Mouse (Mus musculus) mouse embryonic stem cell (cell line): Measurements from ENCODE around the gene Npff.

Experiments
- in situ Hi-C, 2 experiments: fragments of 300-500 bp; cut with MboI; formaldehyde crosslinking; loops; 1 replicate in 1 of 2; 3 replicates in 1 of 2; pipeline ENCODE4 v1.14.3; 2019 to 2020; ENCODE audit warnings: low sequenced_read_pairs in 2 of 2, low pct_unique_long_range_greater_than_20kb in 1 of 2, mixed read lengths in 1 of 2; ENCODE audit not compliant: unreplicated experiment in 1 of 2

The Npff gene

DNA sequence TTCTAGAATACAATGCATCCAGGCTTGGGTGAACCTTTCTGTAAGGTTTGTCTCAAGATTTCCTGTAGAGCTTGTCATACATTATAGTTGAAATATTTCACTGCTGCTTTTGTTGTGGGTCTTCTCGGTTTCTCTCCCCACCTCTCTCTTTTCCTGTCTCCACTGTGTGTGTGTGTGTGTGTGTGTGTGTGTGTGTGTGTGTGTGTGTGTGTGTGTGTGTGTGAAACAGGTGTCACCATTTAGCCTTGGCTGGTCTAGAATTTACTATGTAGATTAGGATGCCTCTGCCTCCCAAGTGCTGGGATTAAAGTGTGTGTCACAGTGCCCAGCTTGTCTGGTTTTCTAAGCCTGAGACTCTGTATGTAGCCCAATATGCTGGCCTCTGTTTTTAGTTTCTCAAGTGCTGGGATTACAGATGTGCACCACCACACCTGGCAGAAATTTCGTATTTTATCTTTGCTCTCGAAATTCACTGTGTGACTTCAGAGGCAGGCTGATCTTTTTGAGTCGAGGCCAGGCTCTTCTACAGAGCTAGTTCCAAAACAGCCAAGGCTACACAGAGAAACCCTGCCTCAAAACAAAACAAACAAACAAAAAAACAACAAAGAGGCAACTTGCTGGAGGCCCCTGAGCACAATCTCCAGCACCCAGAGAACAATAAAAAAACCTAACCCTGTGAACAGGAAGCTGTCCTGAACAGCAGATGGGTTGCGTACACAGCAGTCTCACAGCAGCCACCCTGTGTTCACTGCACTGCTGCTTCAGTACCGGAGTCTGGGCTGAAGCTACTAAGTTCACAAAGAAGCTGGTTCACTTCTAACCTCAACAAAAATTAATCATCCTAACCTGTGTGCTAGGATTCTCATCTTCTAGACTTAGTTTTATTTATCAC is 1.6 kb upstream of the Npff start:
- in situ Hi-C loops = no loop called here

DNA sequence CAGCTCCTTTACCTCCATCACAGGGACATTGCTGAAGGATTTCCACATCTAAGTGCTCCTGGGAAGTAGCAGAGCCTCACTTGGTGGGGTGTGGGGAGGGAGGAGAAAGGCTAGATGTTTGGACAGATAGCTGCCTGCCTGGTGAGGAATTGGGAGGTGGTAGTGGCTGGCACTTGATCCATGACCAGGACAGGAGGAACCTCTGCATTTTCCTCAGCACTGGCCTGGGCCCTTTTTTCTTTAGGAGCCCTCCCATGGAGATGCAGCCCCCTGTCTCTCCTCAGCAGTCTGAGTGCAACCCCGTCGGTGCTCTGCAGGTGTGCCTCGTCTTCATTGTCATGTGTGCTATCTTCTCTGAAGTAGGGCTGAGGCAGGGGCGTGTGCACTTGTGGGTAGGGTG is 3.3 kb downstream of the Npff start:
- in situ Hi-C loops = no loop called here

DNA sequence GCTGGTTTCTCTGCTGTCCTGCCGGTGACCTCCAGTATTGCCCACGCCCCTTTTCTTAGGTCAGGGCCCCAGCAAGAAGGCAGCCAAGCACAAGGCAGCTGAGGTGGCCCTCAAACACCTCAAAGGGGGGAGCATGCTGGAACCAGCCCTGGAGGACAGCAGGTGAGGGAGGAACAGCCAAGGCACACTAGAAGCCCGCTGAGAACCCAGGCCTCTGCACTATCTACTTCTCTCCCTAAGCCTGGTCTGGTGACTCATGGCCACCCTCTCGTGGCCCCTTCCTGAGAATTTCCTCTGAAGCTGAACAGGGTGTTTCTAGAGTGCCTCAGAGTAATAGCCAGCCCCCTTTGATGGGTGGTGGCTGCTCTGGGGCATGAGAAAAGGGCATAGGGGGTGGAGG is 4.3 kb downstream of the Npff start:
- in situ Hi-C loops = no loop called here

DNA sequence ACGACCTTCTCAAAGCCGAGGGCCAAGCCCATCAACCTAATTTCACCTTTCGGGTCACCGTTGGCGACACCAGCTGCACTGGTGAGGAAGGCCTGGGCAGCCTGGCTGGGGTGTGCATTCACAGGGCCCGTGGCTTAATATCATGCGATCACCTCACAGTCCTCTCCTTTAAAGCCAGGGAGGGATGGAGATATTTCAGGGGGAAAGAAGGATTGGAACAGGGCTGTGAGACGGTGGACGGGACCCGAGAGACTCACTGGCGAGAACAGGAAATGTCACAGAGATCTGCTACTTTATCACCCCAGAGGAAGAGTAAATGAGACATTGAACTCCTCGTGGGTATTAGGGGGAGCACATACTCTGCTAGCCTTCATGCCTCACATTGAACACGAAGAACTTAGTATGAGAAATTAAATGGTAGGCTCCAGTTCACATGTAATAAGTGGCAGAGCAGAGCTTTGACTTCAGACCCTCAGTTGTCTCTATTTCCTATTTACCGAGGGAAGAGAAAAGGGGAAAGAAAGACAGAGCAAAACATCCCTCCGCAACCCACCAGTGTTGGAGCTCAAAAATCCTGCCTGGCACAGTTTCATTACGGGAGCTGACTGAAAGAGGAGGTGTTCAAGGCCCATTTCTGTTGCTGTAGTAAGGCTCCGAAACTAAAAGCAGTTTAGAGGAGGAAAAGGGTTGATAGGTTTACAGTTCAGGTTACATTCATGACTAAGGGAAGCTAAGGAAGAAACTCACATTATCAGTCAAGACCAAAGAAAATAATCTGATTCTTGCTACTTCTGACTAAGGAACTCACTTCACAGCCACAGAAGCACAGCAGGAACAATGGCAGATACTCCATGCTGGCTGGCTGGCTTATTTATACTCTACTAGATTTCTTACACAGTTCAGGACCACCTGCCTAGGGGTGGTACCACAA is 5.3 kb downstream of the Npff start:
- in situ Hi-C loops = no loop called here

DNA sequence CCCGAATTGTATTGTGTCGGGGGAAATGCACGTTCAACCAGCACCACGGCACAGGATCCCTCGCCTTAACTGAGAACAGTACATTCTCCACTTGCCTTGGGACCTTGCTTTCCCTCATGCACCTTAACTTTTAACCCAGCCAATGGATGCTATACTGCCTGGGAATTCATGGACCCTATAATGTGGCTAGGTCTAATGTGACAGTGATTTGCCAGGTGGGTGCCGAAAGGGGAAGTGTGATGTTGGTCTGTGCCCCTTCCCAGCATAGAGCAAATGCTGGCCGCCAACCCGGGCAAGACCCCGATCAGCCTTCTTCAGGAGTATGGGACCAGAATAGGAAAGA is 5.9 kb downstream of the Npff start:
- in situ Hi-C loops = no loop called here

DNA sequence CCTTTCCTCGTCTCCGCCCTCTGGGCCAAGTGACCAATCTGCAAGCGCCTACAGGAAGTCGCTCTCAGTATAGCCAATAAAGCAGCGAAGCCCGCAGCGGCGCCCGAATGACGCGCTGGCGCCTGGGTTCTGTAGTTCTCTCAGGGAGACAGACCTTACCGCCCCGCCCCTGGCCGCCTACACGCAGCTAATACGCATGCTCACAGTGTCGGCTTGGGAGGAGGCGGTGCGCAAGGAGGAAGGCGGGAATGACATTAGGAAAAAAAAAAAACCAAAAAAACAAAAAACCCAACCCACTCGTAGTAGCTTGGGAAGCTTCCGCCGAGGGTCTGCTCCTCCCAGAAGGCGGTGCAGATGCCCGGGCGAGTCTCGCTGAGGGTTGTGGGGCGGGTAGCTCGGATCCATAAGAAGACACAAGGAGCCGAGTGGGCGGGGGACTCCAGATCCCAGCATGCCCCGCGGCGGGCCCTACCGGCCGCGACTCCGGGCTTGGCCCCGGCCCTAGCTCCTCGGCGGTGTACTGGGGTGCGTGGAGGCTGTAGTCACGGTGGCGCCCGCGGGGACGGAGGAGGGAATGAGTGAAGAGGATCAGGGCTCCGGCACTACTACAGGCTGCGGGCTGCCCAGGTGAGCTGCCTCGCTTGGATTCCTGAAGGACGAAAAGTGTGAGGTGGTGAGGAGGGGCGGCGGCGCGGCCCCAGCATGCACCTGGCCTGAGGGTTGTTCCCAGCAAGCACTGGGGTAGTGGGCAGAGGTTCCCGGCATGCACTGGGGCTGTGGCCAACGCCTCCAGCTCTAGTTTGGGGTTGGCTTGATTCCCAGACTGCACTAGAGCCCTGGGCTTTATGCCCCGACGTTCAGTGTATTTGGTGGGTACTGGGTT is 6.5 kb downstream of the Npff start, which contains the start of gene Tarbp2:
Tarbp2 (plus strand) TSS at position 217 of the 883 bp plus-strand sequence.
- in situ Hi-C loops = no loop called here

DNA sequence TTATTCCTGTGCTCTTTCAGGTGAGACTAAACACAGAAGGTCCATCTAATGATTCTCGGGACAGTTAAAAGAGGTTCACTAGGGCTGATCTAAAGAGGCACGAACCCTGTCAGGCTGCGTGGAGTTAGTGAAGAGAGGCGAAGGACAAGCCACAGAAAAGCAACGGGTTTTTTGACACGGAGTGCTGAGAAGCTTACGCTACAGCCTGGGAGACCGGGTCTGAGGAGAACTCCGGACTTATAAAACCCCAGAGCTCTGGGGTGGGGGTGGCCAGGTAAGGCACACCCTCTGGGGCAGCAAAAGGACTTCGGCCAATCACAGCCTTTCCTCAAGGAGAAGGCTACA is 7.1 kb downstream of the Npff start:
- in situ Hi-C loops = no loop called here

DNA sequence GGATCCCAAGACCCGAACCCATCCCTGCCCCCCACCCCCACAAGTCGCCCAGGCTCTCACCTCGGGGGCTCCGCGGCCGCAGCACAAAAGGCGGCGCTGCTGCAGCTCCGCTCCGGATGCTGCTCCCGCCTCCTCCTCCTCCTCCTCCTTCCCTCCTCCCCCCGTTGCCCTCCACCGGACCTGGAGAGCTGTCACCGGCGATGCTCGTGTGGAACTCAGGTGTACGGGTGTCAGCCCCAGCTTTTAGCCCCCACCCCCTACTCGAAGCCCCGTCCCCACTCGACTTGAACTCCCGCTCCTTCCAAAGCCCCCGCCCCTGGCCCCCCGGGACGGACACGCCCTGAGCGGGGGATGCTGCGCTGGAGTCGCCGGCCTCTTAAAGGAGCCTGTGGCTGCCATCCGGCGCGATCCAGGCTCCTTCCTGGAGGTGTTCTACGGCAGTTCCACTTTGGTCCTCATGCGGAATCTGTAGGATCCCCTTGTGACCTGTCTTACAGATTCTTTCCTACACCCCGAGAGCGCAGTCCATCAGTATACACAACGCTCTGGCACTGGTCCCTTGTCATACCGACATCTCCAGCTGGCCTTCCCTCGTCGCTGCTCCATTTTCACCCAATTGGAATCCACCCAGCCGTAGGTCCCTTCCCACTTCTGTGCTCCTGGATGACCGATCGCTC is 7.9 kb downstream of the Npff start, which contains the start of gene Map3k12:
Map3k12 (minus strand) TSS at position 337 of the 677 bp plus-strand sequence.
- in situ Hi-C loops = no loop called here

DNA sequence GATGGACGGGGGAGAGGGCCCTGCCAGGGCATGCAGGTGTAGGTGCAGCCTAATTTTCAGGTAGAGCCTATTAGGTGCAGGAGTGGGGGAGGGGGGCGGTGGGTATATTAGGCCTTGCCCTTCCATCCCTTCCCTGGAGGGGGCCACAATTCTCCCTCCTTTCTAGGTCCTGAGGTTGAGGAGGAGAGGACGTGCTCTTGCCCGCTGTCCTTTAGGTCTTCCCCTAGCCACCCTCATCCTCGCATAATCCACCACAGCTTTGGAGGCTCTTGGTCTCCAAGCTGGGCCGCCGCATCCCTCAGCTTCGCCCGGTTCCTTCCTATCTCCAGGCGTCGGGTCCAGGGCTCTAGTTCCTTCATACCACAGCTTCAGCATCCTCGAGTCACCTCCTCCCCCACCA is 8.4 kb downstream of the Npff start:
- in situ Hi-C loops = no loop called here

DNA sequence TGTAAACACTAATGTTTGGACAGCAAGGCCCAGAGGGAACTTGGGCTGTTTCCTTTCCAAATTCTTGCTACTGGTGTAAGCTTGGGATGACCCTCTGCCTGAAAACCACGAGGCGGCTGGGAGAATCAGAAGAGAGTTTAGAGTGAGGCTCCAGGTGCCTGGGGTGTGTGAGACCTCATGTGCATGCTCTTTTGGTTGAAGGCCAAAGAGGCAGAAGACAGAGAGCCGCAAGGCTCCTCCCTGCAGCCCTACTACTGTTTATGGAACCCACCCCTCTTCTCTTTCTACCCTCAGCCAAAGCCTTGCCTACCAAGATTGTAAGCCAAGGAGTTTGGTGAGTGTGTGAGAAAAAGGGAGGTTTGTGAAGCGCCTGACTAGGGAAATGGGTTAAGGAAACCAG is 9.0 kb downstream of the Npff start:
- in situ Hi-C loops = no loop called here

DNA sequence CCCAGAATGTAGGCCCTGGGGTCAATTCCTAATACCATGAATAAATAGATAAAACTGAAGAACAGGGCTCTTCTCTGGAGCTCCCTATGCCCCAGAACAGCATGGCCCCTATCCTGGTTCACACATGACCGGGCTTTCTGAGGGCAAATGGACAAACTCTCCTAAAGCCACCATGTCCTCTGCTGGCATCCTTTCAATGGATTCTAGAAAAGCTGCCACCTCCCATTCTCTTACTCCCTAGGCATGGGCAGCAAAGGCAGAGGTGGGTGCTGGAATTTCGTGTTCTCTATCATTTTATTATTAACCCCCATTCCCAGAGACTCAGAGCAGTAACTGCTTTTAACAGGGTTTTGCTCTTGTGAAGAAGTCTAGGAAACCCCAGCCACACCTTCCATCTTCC is 9.5 kb downstream of the Npff start:
- in situ Hi-C loops = no loop called here

DNA sequence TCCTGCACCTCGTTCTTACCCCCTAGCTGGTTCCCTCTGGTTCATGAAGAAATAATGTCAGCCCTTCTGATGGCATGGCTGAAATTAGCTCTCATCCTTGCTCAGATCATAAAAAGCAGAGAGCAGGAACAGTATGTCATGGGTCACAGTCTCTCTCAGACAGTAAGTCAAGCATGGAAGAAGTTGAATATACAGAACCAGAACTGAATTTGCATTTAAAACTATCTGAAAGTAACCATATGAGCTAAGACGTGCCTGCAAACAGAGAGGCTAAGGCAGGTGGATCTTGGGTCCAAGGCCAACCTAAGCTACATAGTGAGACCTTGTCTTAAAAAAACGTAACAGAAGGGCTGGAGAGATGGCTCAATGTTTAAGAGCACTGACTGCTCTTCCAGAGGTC is 11.7 kb downstream of the Npff start:
- in situ Hi-C loops = no loop called here

DNA sequence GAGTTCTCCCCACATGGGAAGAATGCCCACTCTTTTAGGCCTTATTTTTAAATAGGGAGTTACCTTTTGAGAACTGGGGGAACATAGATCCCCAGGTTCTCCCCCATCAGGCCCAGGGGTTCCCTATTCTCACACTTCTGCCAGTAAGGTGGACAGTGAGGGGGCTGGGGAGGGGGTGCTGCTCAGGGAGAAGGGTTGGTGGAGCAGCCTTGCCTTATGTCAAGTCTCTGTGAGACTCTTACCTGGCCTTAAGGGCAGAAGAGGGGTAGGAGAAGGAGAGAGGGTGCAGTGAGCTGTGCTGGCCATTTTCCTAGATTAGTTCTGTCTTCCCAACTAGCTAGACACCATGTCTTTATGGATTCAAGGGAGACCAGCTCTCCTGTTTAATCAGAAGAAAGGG is 12.3 kb downstream of the Npff start:
- in situ Hi-C loops = no loop called here

DNA sequence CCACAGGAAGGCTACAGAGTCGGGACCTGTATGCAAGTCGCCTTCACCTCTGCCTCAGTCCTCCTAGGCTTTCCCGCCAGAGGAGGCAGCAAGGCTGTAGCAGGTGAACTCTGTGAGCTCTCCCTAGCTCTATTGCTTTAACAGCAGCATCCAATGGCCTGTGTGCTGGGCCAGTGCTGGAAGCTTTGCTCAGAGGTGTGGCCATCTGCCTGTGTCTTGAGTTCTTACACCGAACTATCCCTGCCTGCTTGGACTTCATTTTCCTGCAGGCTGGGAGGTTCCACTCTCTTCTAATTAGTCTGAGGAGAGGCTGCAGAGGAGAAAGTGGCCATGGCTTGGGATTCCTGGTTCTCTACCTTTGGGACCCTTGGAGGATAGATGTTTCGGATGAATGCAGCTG is 12.7 kb downstream of the Npff start:
- in situ Hi-C loops = no loop called here

DNA sequence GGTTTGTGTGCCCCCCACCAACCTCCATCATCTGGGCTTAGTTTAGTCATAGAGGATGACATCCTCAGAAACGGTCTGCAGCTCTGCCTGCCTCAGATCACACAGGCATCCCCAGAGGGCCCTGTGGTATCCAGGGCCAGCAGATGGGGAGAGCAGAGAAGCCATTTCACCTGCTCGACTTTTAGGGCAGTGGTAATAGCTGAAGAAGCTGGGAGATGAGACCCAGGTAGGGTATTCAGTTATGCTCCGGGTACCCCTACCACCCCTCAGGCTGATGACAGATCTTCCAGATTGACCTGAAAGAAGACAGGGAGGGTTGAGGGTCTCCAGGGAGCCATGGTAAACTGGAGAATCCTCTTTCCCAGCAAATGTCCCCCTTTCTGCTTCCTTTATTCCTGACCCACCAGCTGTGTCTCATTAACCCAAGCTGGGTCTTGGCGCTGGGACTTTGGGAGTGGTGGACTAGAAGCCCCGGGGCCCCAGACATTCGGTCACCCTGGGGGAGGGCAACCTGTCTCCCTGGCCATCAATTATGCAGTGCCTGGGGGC is 13.4 kb downstream of the Npff start:
- in situ Hi-C loops = no loop called here

DNA sequence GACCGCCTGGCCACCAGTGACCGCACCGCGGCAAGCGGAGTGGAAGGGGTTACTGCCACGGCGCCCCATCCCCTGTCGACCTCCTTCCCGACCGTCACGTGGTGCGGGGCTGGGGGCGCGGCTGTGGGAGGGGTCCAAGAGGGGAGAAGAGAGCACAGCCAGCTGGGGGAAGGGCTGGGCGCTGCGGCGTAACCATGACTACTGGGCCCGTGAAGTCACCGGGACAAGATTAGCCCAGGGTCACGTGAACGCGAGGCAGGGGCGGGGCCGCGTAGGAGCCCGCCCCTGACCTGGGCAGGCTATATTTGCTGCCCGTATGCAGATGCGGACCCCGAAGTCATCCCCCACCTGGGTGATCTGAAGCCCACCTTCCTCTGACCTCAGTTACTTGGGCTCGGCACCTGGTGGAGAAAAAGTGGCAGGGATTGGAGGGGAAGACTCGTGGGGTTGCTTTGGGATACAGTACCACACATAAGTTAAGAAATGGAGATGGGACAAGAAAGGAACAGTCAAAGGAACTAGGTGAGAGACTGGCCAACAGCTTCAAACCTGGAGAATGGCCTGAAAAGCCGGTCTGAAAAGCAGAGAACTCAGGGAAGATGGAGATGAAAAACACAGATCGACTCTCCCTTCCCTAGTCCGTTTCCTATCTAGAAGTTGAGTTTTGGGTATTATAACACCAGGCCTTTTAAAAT is 14.0 kb downstream of the Npff start:
- in situ Hi-C loops = no loop called here

DNA sequence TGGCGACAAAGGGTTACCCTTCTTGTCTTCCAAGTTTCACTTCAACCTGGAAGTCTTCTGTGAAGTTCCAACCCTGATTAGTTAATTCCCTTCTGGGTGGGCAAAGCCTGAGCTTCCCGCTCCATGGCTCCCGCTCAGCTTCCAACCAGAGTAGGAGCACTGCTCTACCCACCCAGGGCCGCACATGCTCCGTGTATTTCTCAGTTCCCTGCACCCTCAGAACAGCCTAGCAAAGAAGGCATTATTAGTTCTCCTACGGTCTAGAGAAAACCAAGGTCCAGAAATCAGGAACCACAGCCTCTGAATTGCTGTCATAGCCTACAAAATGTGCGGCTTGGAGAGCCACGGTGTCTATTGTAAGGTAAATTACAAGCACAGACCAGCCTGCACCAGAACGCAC is 14.6 kb downstream of the Npff start:
- in situ Hi-C loops = no loop called here
